ENCODE assay signal across 8 mouse cellular contexts in genomic region chr4:148940674-148941211, GRCm38 (mm10).
A peak's percentile ranks its signal among the peaks of the same experiment; 100 is the strongest.
DNase-seq lines count a peak whose midpoint lies in the region; ATAC-seq and TF ChIP-seq lines count a peak whose summit lies in the region.
"Had no signal": no experiment of that assay in that cellular context is flagged by ENCODE, and none has a peak within 500 bp of the region (broad histone marks: within the 10 kb centered on the region; RNA-seq: fewer than 3 reads in every experiment).

No protein-coding gene starts in this region.

- peaks cover 0 to 4% of the 10 kb centered on the region in 2 experiments; a peak in 2 of 4 replicates for H3K36me3 ChIP-seq in MEL (ENCODE audit: control insufficient read depth in 1 of 2, insufficient read depth in 2 of 2, low read length in 2 of 2)
- H3K36me3 ChIP-seq in forebrain, embryonic 15.5 days = no peaks in the 10 kb centered on the region
- no peaks in the 10 kb centered on the region for H3K36me3 ChIP-seq in hindbrain, embryonic 14.5 days (replicated peaks; ENCODE audit: control insufficient read depth, insufficient read depth)
- H3K36me3 ChIP-seq in limb, embryonic 15.5 days = no peaks in the 10 kb centered on the region
- H3K36me3 ChIP-seq in midbrain, embryonic 14.5 days (ENCODE audit: control insufficient read depth, insufficient read depth, low read length) = no peaks in the 10 kb centered on the region
- H3K36me3 ChIP-seq in stomach, embryonic 15.5 days = peaks cover 7% of the 10 kb centered on the region

- TF ChIP-seq RAD21 in MEL (IDR thresholded peaks at IDR 0.05; ENCODE audit: low read depth, low read length) = no peak

- H3K9ac ChIP-seq in MEL (ENCODE audit: control insufficient read depth, low read depth, low read length, poor library complexity, severe bottlenecking) = peak overlapping the region; percentile 81
- no peak overlapping the region; the same call in 1 of the 2 replicates for H3K9ac ChIP-seq in forebrain, embryonic 15.5 days (replicated peaks)
- peak overlapping the region; percentile 33; the same call in 1 of the 2 replicates for H3K9ac ChIP-seq in hindbrain, embryonic 14.5 days
- H3K9ac ChIP-seq in limb, embryonic 15.5 days = no peak overlapping the region
- H3K9ac ChIP-seq in midbrain, embryonic 14.5 days (replicated peaks; ENCODE audit: low read length) = peak overlapping the region; percentile 3; the same call in 1 of the 2 replicates
- no peak overlapping the region for H3K9ac ChIP-seq in stomach, embryonic 15.5 days

- H3K9me3 ChIP-seq in MEL (replicated peaks; ENCODE audit: insufficient read depth, low read length) = no peaks in the 10 kb centered on the region
- H3K9me3 ChIP-seq in forebrain, embryonic 15.5 days = no peaks in the 10 kb centered on the region
- no peaks in the 10 kb centered on the region for H3K9me3 ChIP-seq in hindbrain, embryonic 14.5 days (ENCODE audit: control insufficient read depth, low read length)
- H3K9me3 ChIP-seq in limb, embryonic 15.5 days = no peaks in the 10 kb centered on the region
- no peaks in the 10 kb centered on the region for H3K9me3 ChIP-seq in midbrain, embryonic 14.5 days (ENCODE audit: control insufficient read depth, low read length)
- H3K9me3 ChIP-seq in stomach, embryonic 15.5 days = no peaks in the 10 kb centered on the region

- peak overlapping the region; percentile 52 to 60 for H3K4me3 ChIP-seq in MEL (ENCODE audit: control insufficient read depth in 1 of 2, insufficient read depth in 1 of 2, low read depth in 2 of 2, low read length in 2 of 2)
- no peak overlapping the region for H3K4me3 ChIP-seq in forebrain, embryonic 15.5 days
- no peak overlapping the region for H3K4me3 ChIP-seq in hindbrain, embryonic 14.5 days (replicated peaks; ENCODE audit: low read length)
- peak overlapping the region; percentile 12; the same call in 1 of the 2 replicates for H3K4me3 ChIP-seq in limb, embryonic 15.5 days
- no peak overlapping the region for H3K4me3 ChIP-seq in midbrain, embryonic 14.5 days (replicated peaks; ENCODE audit: low read depth, low read length)
- peak overlapping the region; percentile 14; the same call in 1 of the 2 replicates for H3K4me3 ChIP-seq in stomach, embryonic 15.5 days (replicated peaks)
- H3K4me3 ChIP-seq: layer of hippocampus, adult 2 months had no signal

- no peaks in the 10 kb centered on the region for H3K27me3 ChIP-seq in MEL (ENCODE audit: control insufficient read depth in 1 of 2, insufficient read depth in 2 of 2, low read length in 2 of 2)
- peaks cover 8% of the 10 kb centered on the region; the same call in 1 of the 2 replicates for H3K27me3 ChIP-seq in forebrain, embryonic 15.5 days
- peaks cover 15% of the 10 kb centered on the region; the same call in 1 of the 2 replicates for H3K27me3 ChIP-seq in hindbrain, embryonic 14.5 days (ENCODE audit: control insufficient read depth, insufficient read depth, low read length)
- H3K27me3 ChIP-seq in limb, embryonic 15.5 days = peaks cover 76% of the 10 kb centered on the region
- peaks cover 24% of the 10 kb centered on the region; the same call in 1 of the 2 replicates for H3K27me3 ChIP-seq in midbrain, embryonic 14.5 days (ENCODE audit: control insufficient read depth, insufficient read depth, low read length)
- 0 out of 2 replicates have a peak, but pooled peaks cover 5% of the 10 kb centered on the region for H3K27me3 ChIP-seq in stomach, embryonic 15.5 days (replicated peaks)

- peak overlapping the region; percentile 64 for H3K27ac ChIP-seq in MEL (ENCODE audit: control insufficient read depth, low read depth, low read length)
- no peak overlapping the region for H3K27ac ChIP-seq in forebrain, embryonic 15.5 days (replicated peaks)
- peak overlapping the region; percentile 44 for H3K27ac ChIP-seq in hindbrain, embryonic 14.5 days
- H3K27ac ChIP-seq in limb, embryonic 15.5 days = no peak overlapping the region
- H3K27ac ChIP-seq in midbrain, embryonic 14.5 days (replicated peaks; ENCODE audit: low read depth, low read length) = peak overlapping the region; percentile 49; the same call in 1 of the 2 replicates
- H3K27ac ChIP-seq in stomach, embryonic 15.5 days = peak overlapping the region; percentile 70
- H3K27ac ChIP-seq: layer of hippocampus, adult 2 months had no signal

- H3K4me2 ChIP-seq in forebrain, embryonic 15.5 days (replicated peaks) = peak overlapping the region; percentile 33
- peak overlapping the region; percentile 38 for H3K4me2 ChIP-seq in hindbrain, embryonic 14.5 days (replicated peaks)
- H3K4me2 ChIP-seq in limb, embryonic 15.5 days = peak overlapping the region; percentile 31
- peak overlapping the region; percentile 35 for H3K4me2 ChIP-seq in midbrain, embryonic 14.5 days (ENCODE audit: low read length)
- H3K4me2 ChIP-seq in stomach, embryonic 15.5 days = peak overlapping the region; percentile 45

- peak; percentile 93 for DNase-seq in MEL (ENCODE audit: low read depth, low spot score)
- peak; percentile 69 to 75 for DNase-seq in adrenal gland, adult 18-20 months (ENCODE audit: low spot score in 2 of 2)
- DNase-seq in hindbrain, embryonic 14.5 days (ENCODE audit: low spot score) = peak; percentile 65
- peak; percentile 85 for DNase-seq in midbrain, embryonic 14.5 days

- peaks cover 0 to 5% of the 10 kb centered on the region in 2 experiments; a peak in 2 of 4 replicates for H3K4me1 ChIP-seq in MEL (ENCODE audit: control insufficient read depth in 1 of 2, insufficient read depth in 2 of 2, low read length in 2 of 2)
- H3K4me1 ChIP-seq in forebrain, embryonic 15.5 days = peaks cover 18% of the 10 kb centered on the region
- H3K4me1 ChIP-seq in hindbrain, embryonic 14.5 days (replicated peaks; ENCODE audit: control insufficient read depth, insufficient read depth, low read length) = peaks cover 15% of the 10 kb centered on the region
- H3K4me1 ChIP-seq in limb, embryonic 15.5 days = peaks cover 19% of the 10 kb centered on the region
- H3K4me1 ChIP-seq in midbrain, embryonic 14.5 days (ENCODE audit: control insufficient read depth, insufficient read depth, low read length) = peaks cover 25% of the 10 kb centered on the region
- H3K4me1 ChIP-seq in stomach, embryonic 15.5 days = peaks cover 27% of the 10 kb centered on the region

- 5% methylated on average over 25 of the region's 25 CpGs for WGBS in forebrain, embryonic 15.5 days
- WGBS in hindbrain, embryonic 14.5 days = 6% methylated on average over 25 of the region's 25 CpGs
- 11% methylated on average over 25 of the region's 25 CpGs for WGBS in limb, embryonic 15.5 days
- WGBS in midbrain, embryonic 14.5 days = 2% methylated on average over 25 of the region's 25 CpGs
- WGBS in stomach, embryonic 15.5 days = 10% methylated on average over 25 of the region's 25 CpGs

- TF ChIP-seq CTCF in MEL (IDR thresholded peaks at IDR 0.05 in 2 of 3, conservative IDR thresholded peaks at IDR 0.05 in 1 of 3; ENCODE audit: control insufficient read depth in 1 of 3, insufficient read depth in 1 of 3, low read depth in 2 of 3, low read length in 3 of 3, poor library complexity in 1 of 3, severe bottlenecking in 1 of 3) = no peak

- peak; percentile 74 for ATAC-seq in forebrain, embryonic 15.5 days (replicated peaks)
- peak; percentile 84 for ATAC-seq in hindbrain, embryonic 14.5 days (ENCODE audit: low FRiP score)
- no peak for ATAC-seq in limb, embryonic 15.5 days (ENCODE audit: insufficient number of reproducible peaks, low FRiP score, low TSS enrichment, low read depth)
- peak; percentile 89 for ATAC-seq in midbrain, embryonic 14.5 days (ENCODE audit: low FRiP score, low TSS enrichment)
- ATAC-seq in stomach, embryonic 15.5 days (ENCODE audit: insufficient read depth, low FRiP score, low read depth) = peak; percentile 91

- no peaks in the 10 kb centered on the region; the same call in 1 of the 2 replicates for H3K79me2 ChIP-seq in MEL (ENCODE audit: control insufficient read depth, insufficient read depth, low read length, poor library complexity)

- no peak; a peak in 1 of 4 replicates for TF ChIP-seq EP300 in MEL (IDR thresholded peaks at IDR 0.05; ENCODE audit: low read depth in 1 of 2, low read length in 2 of 2)

- peak; percentile 54 to 67; a peak in 2 of 4 replicates for TF ChIP-seq POLR2A in MEL (IDR thresholded peaks at IDR 0.05; ENCODE audit: control insufficient read depth in 1 of 2, insufficient read depth in 1 of 2, low read depth in 1 of 2, low read length in 2 of 2, poor library complexity in 1 of 2)

TF ChIP-seq in MEL, 35 proteins besides CTCF, POLR2A, EP300 and RAD21:
- TF ChIP-seq ZC3H11A (IDR thresholded peaks at IDR 0.05; ENCODE audit: low read depth, low read length) = no peak
- TF ChIP-seq ELF1 (IDR thresholded peaks at IDR 0.05; ENCODE audit: low read depth, low read length) = peak; percentile 74; the same call in 1 of the 2 replicates
- TF ChIP-seq HCFC1 (IDR thresholded peaks at IDR 0.05; ENCODE audit: low read depth, low read length) = peak; percentile 50; the same call in 1 of the 2 replicates
- 0 out of 2 replicates have a peak, but pooled peaks have one; percentile 19 for TF ChIP-seq ETS1 (IDR thresholded peaks at IDR 0.05; ENCODE audit: low read depth, low read length)
- peak; percentile 72 for TF ChIP-seq USF1 (IDR thresholded peaks at IDR 0.05; ENCODE audit: low read depth, low read length)
- peak; percentile 65; the same call in 1 of the 2 replicates for TF ChIP-seq MAZ (IDR thresholded peaks at IDR 0.05; ENCODE audit: low read depth, low read length)
- peak; percentile 49; the same call in 1 of the 2 replicates for TF ChIP-seq MYC (IDR thresholded peaks at IDR 0.05; ENCODE audit: low read depth, low read length)
- peak; percentile 65 for TF ChIP-seq MAX (IDR thresholded peaks at IDR 0.05; ENCODE audit: low read length)
- TF ChIP-seq UBTF (IDR thresholded peaks at IDR 0.05; ENCODE audit: borderline replicate concordance, insufficient read depth, low read depth, low read length) = no peak
- peak; percentile 93 for TF ChIP-seq NRF1 (IDR thresholded peaks at IDR 0.05; ENCODE audit: insufficient read depth, low read depth, low read length, poor library complexity, severe bottlenecking)
- TF ChIP-seq TCF12 (IDR thresholded peaks at IDR 0.05; ENCODE audit: low read depth, low read length) = 0 out of 2 replicates have a peak, but pooled peaks have one; percentile 10
- no peak for TF ChIP-seq POLR2AphosphoS5 (IDR thresholded peaks at IDR 0.05; ENCODE audit: borderline replicate concordance, low read depth, low read length)
- 0 out of 2 replicates have a peak, but pooled peaks have one; percentile 41 for TF ChIP-seq POLR2AphosphoS2 (IDR thresholded peaks at IDR 0.05; ENCODE audit: low read length)
- peak; percentile 57 for TF ChIP-seq NELFE (IDR thresholded peaks at IDR 0.05; ENCODE audit: low read depth, low read length)
- TF ChIP-seq GATA1 (IDR thresholded peaks at IDR 0.05; ENCODE audit: low read depth, low read length) = no peak
- peak; percentile 81; the same call in 1 of the 2 replicates for TF ChIP-seq MXI1 (IDR thresholded peaks at IDR 0.05; ENCODE audit: low read depth, low read length)
- no peak for TF ChIP-seq MYB (IDR thresholded peaks at IDR 0.05; ENCODE audit: low read depth, low read length)
- TF ChIP-seq SIN3A (IDR thresholded peaks at IDR 0.05; ENCODE audit: low read length) = peak; percentile 50; the same call in 1 of the 2 replicates
- no peak for TF ChIP-seq ZNF384 (IDR thresholded peaks at IDR 0.05; ENCODE audit: low read depth, low read length)

Comparison
In these comparisons a context has a peak if more than half of its experiments do, and no peak if none do; other contexts are left out.
1. H3K27ac ChIP-seq: peak in MEL (single experiment), hindbrain, embryonic 14.5 days (single experiment), midbrain, embryonic 14.5 days (single experiment) and stomach, embryonic 15.5 days (single experiment); none in forebrain, embryonic 15.5 days (single experiment) and limb, embryonic 15.5 days (single experiment).
2. H3K4me3 ChIP-seq: peak in MEL (2 of 2), limb, embryonic 15.5 days (single experiment) and stomach, embryonic 15.5 days (single experiment); none in forebrain, embryonic 15.5 days (single experiment), hindbrain, embryonic 14.5 days (single experiment) and midbrain, embryonic 14.5 days (single experiment).
3. H3K9ac ChIP-seq: peak in MEL (single experiment), hindbrain, embryonic 14.5 days (single experiment) and midbrain, embryonic 14.5 days (single experiment); none in forebrain, embryonic 15.5 days (single experiment), limb, embryonic 15.5 days (single experiment) and stomach, embryonic 15.5 days (single experiment).
4. Peak in every context shown above with its lines, with median percentiles within 50 percentile points of each other: DNase-seq and H3K4me2 ChIP-seq.